8 mouse cellular contexts compared by ENCODE assay signal in the genomic region with DNA sequence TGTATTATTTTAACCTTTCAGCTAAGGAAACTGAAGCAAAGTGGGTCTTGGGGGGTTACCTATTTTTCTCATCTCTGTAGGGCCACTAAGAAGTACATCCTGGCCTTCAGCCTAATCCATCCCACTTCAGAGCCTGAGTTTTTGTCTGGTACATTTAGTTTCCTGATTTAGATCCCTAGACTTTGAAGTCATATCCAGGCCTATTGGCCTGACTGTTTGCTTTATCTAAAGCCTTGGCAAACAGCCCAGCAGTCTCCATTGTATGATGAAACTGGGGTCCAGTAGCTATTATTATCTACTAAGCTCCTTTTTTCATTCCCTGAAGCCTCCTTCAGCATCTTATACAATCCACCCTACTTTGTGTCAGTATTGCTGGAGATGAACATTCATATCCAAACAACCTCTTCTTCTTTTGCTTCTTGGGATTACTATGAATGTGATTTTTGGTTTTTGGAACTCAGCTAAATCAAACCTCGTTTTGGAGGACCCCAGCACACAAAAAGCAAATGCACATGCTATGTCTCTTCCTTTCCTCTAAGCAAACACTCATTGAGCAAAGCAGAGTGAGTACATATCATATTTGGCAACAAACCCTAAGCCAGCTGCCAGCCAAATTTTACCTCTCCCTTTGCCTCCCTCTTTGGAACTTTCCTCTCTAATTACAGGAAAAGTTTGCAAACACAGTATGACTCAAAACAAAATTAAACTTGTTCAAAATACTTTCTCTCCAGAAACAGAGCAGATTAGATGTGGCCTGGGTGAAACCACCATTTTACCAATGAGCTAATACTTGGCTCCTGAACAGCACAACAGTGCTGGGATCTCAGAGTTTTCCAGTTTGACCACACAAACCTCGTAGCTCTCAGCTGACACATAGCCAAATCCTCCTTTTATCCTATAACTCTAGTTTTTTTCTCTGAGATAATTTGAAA.
DNase-seq lines count a peak whose midpoint lies in the region; ATAC-seq and TF ChIP-seq lines count a peak whose summit lies in the region.

No protein-coding gene starts in this region.

- no peak for TF ChIP-seq CTCF in forebrain, postnatal 0 days (IDR thresholded peaks at IDR 0.05; ENCODE audit: low read depth)

- H3K27me3 ChIP-seq in forebrain, postnatal 0 days (ENCODE audit: insufficient read depth, low read length) = no peaks in the 10 kb centered on the region
- H3K27me3 ChIP-seq in forebrain, embryonic 13.5 days = no peaks in the 10 kb centered on the region
- H3K27me3 ChIP-seq in intestine, embryonic 15.5 days (replicated peaks) = no peaks in the 10 kb centered on the region

- H3K9me3 ChIP-seq in forebrain, postnatal 0 days (ENCODE audit: low read length) = no peaks in the 10 kb centered on the region
- no peaks in the 10 kb centered on the region for H3K9me3 ChIP-seq in forebrain, embryonic 13.5 days (replicated peaks)
- H3K9me3 ChIP-seq in intestine, embryonic 15.5 days = no peaks in the 10 kb centered on the region

- DNase-seq in forebrain, postnatal 0 days = peak; percentile 29
- peak; percentile 20 to 25 for DNase-seq in right cerebral cortex, postnatal 10 days (ENCODE audit: low spot score in 2 of 2)
- DNase-seq in right cerebral cortex, postnatal 36 days (ENCODE audit: low spot score in 2 of 2) = no peak
- peak; percentile 58 for DNase-seq in testis, postnatal 10 days (ENCODE audit: low spot score)
- DNase-seq in frontal cortex, postnatal 14 days (ENCODE audit: low spot score in 2 of 2) = no peak

- no peak overlapping the region for H3K4me3 ChIP-seq in forebrain, postnatal 0 days (ENCODE audit: low read depth, low read length)
- no peak overlapping the region for H3K4me3 ChIP-seq in forebrain, embryonic 13.5 days
- H3K4me3 ChIP-seq in intestine, embryonic 15.5 days (replicated peaks) = no peak overlapping the region

- no peaks in the 10 kb centered on the region for H3K4me1 ChIP-seq in forebrain, postnatal 0 days (ENCODE audit: insufficient read depth)
- 0 out of 2 replicates have a peak, but pooled peaks cover 8% of the 10 kb centered on the region for H3K4me1 ChIP-seq in forebrain, embryonic 13.5 days
- H3K4me1 ChIP-seq in intestine, embryonic 15.5 days (replicated peaks) = no peaks in the 10 kb centered on the region

- H3K4me2 ChIP-seq in forebrain, postnatal 0 days (ENCODE audit: low read depth) = no peak overlapping the region
- H3K4me2 ChIP-seq in forebrain, embryonic 13.5 days = no peak overlapping the region
- no peak overlapping the region for H3K4me2 ChIP-seq in intestine, embryonic 15.5 days (replicated peaks)

- WGBS in forebrain, postnatal 0 days = 28% methylated on average over 2 of the region's 2 CpGs
- 31% methylated on average over 2 of the region's 2 CpGs for WGBS in forebrain, embryonic 13.5 days
- WGBS in intestine, embryonic 15.5 days = 39% methylated on average over 2 of the region's 2 CpGs

- no peaks in the 10 kb centered on the region for H3K36me3 ChIP-seq in forebrain, postnatal 0 days (ENCODE audit: insufficient read depth)
- no peaks in the 10 kb centered on the region for H3K36me3 ChIP-seq in forebrain, embryonic 13.5 days (ENCODE audit: poor library complexity, severe bottlenecking)
- no peaks in the 10 kb centered on the region for H3K36me3 ChIP-seq in intestine, embryonic 15.5 days

- H3K27ac ChIP-seq in forebrain, postnatal 0 days (ENCODE audit: low read depth, low read length) = no peak overlapping the region
- H3K27ac ChIP-seq in forebrain, embryonic 13.5 days = no peak overlapping the region; the same call in 1 of the 2 replicates
- H3K27ac ChIP-seq in intestine, embryonic 15.5 days = 0 out of 2 replicates have a peak overlapping the region, but pooled peaks have one; percentile 48

- no peak overlapping the region for H3K9ac ChIP-seq in forebrain, postnatal 0 days
- no peak overlapping the region for H3K9ac ChIP-seq in forebrain, embryonic 13.5 days
- no peak overlapping the region for H3K9ac ChIP-seq in intestine, embryonic 15.5 days

- ATAC-seq in forebrain, postnatal 0 days = no peak
- no peak; the same call in 1 of the 2 replicates for ATAC-seq in forebrain, embryonic 13.5 days
- ATAC-seq in intestine, embryonic 15.5 days = peak; percentile 59
- ATAC-seq in frontal cortex, adult (ENCODE audit: low TSS enrichment) = no peak

Comparison
In these comparisons a context has a peak if more than half of its experiments do, and no peak if none do; other contexts are left out.
1. DNase-seq: peak in forebrain, postnatal 0 days (single experiment), right cerebral cortex, postnatal 10 days (2 of 2) and testis, postnatal 10 days (single experiment); none in right cerebral cortex, postnatal 36 days (0 of 2) and frontal cortex, postnatal 14 days (0 of 2).